ENCODE assay signal across 8 mouse cellular contexts in the genomic region with DNA sequence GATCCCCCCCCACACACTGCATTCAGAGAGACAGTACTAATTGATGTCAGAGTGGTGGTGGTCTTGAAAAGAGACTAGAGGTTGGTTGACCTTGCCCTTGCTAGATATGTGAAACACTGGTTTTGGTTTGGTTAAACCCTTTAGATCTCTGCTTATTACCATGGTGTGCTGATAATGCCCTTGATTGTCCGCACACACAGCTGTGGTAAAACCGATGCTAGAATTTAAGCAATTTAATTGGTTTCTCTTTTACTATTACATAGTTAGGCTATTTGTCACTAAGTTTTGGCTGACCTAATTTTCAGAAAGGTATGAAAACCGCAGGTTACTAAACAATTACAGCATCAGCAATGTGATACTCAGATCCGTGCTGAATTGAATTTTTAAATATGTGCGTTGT. TPM values are rescaled to one million over a fixed set of nuclear protein-coding genes. Genes with fewer than 3 reads are reported as not detected.
DNase-seq lines count a peak whose midpoint lies in the region; ATAC-seq and TF ChIP-seq lines count a peak whose summit lies in the region.

No protein-coding gene starts in this region.

- no peaks in the 10 kb centered on the region for H3K9me3 ChIP-seq in kidney, postnatal 0 days (replicated peaks; ENCODE audit: low read length)

- peak overlapping the region; percentile 70 for H3K4me2 ChIP-seq in kidney, postnatal 0 days (ENCODE audit: low read length)

- H3K27ac ChIP-seq in kidney, postnatal 0 days: no peak overlapping the region
- H3K27ac ChIP-seq in thymus, adult 2 months (ENCODE audit: control insufficient read depth, insufficient read depth, low read length): no peak overlapping the region

- ATAC-seq in kidney, postnatal 0 days (replicated peaks; ENCODE audit: low FRiP score, low read depth): no peak
- ATAC-seq in activated CD4-positive, CD25-positive, alpha-beta regulatory T cell, adult 4 months: peak; percentile 41
- no peak for ATAC-seq in granulocyte monocyte progenitor cell, adult 5-6 weeks (replicated peaks; ENCODE audit: poor library complexity, severe bottlenecking)

- H3K4me1 ChIP-seq in kidney, postnatal 0 days (replicated peaks; ENCODE audit: insufficient read depth, low read length): peaks cover 3% of the 10 kb centered on the region; the same call in 1 of the 2 replicates
- H3K4me1 ChIP-seq in thymus, adult 2 months (replicated peaks; ENCODE audit: control insufficient read depth, insufficient read depth, low read length): no peaks in the 10 kb centered on the region; the same call in 1 of the 2 replicates

- 27% methylated on average over 5 of the region's 5 CpGs for WGBS in kidney, postnatal 0 days
- WGBS in thymus, adult 2 months: 58% methylated on average over 5 of the region's 5 CpGs

- TF ChIP-seq POLR2A in thymus, adult 2 months (IDR thresholded peaks at IDR 0.05; ENCODE audit: control insufficient read depth, extremely low read depth, insufficient read depth, low read length, poor library complexity): no peak

- peak overlapping the region; percentile 91 for H3K9ac ChIP-seq in kidney, postnatal 0 days (ENCODE audit: low read depth, low read length)

- H3K27me3 ChIP-seq in kidney, postnatal 0 days (ENCODE audit: insufficient read depth, low read length): no peaks in the 10 kb centered on the region
- H3K27me3 ChIP-seq in thymus, adult 2 months (ENCODE audit: control insufficient read depth, insufficient read depth, low read length): no peaks in the 10 kb centered on the region

- H3K36me3 ChIP-seq in kidney, postnatal 0 days (ENCODE audit: insufficient read depth, low read length): no peaks in the 10 kb centered on the region
- H3K36me3 ChIP-seq in thymus, adult 2 months (ENCODE audit: control insufficient read depth, insufficient read depth, low read length): no peaks in the 10 kb centered on the region

- H3K4me3 ChIP-seq in kidney, postnatal 0 days (replicated peaks; ENCODE audit: low read depth, low read length): peak overlapping the region; percentile 93
- H3K4me3 ChIP-seq in thymus, adult 2 months (ENCODE audit: control insufficient read depth, insufficient read depth, low read length): no peak overlapping the region

- no peak for TF ChIP-seq CTCF in kidney, postnatal 0 days (IDR thresholded peaks at IDR 0.05; ENCODE audit: low read depth)
- TF ChIP-seq CTCF in thymus, adult 2 months (IDR thresholded peaks at IDR 0.05; ENCODE audit: borderline replicate concordance, control insufficient read depth, extremely low read depth, insufficient read depth, low read length, poor library complexity): no peak

- DNase-seq in kidney, postnatal 0 days (ENCODE audit: low spot score): peak; percentile 13
- no peak for DNase-seq in kidney, adult 8-10 months
- DNase-seq in induced T-regulatory cell, adult 2 months (ENCODE audit: low read depth): peak; percentile 77
- peak; percentile 31 for DNase-seq in naive thymus-derived CD4-positive, alpha-beta T cell, adult 2 months (ENCODE audit: low read depth)
- no peak for DNase-seq in thymus, adult 2 months
- no peak for DNase-seq in right cerebral cortex, postnatal 14 days

RNA-seq across cellular contexts. Expression of gene Ric1, which starts 1.6 kb away (rescaled TPM):
- polyA plus RNA-seq in kidney, postnatal 0 days (2015; fragmentation: Nextera tagmentation; extraction: Ambion mirVana): 13.5 and 13.6 TPM in 2 replicates
- 10 to 100 TPM in 1 of 2 experiments, 1 to 10 TPM in 1; 8.6 to 13.1 TPM for polyA plus RNA-seq in activated CD4-positive, CD25-positive, alpha-beta regulatory T cell, adult 4 months (2017; shearing (Covaris generic))
- total RNA-seq in granulocyte monocyte progenitor cell, adult 5-6 weeks (2014; fragmentation: Nextera tagmentation): 22.4 and 24.1 TPM in 2 replicates
- 17.5 and 18.9 TPM in 2 replicates for total RNA-seq in granulocyte monocyte progenitor cell, adult 5-6 weeks (2017)
- polyA plus RNA-seq in thymus, adult 2 months (2012; rRNA removed): 19.4 and 21.1 TPM in 2 replicates

Comparison
In these comparisons a context has a peak if more than half of its experiments do, and no peak if none do; other contexts are left out.
1. DNase-seq: peak in kidney, postnatal 0 days (single experiment), induced T-regulatory cell, adult 2 months (single experiment) and naive thymus-derived CD4-positive, alpha-beta T cell, adult 2 months (single experiment); none in kidney, adult 8-10 months (0 of 2), thymus, adult 2 months (single experiment) and right cerebral cortex, postnatal 14 days (single experiment).